Mouse (Mus musculus): ENCODE results near the gene Pde2a.

Pde2a gene

GRCm38 (mm10) chr7:101421529-101421928, at the start of gene Pde2a:
Pde2a (plus strand) TSS chr7:101421691.
- peak; percentile 26 to 37 for DNase-seq

DNA sequence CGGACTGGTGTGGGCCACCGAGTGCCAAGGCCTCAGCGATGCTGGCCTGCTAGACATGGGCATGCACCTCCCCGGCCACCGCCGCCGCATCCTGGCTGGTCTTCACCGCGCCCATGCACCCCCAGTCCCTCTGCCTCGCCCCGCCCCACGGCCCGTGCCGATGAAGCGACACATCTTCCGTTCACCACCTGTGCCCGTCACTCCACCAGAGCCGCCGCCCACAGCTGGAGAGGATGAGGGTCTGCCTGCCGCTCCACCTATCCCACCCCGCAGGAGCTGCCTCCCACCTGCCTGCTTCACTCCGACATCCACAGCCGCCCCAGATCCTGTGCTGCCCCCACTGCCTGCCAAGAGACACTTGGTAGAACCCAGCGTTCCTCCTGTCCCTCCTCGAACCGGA, 48.4 kb upstream of the Pde2a start:
- no peak for DNase-seq

- peak; percentile 71 to 76 for DNase-seq
Measured at GRCm38 (mm10) chr7:101374155-101374554, 47.3 kb upstream of the Pde2a start.

DNA sequence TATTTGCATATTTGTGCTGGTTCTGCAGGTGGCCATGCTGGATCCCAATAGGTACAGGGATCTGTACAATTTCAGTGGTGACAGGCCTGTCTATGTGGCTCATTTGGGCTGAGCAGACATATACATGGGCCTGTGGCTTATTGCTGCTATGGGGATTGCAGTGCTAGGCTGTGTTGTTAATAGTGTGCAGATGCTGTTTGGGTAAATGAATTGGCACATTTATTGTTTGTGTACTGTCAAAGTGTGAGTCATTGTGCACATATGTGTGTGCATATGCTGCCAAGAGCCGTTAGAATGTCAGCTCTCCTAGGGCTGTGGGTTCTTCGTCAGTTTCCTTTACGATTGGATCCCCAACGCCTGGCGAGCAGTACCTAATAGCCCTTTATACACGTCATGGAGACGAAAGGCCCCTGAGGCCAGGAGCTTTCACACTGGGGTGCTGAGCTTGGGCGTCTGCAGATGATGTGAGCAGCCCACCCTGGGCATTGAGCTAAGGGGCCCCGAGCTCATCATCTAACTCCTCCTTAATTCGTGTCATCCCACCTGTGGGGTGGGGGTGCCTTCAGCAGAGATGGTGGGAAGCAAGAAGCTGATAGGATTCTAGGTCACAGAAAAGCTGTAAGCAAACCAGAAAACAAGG, 44.7 kb upstream of the Pde2a start:
- no peak for DNase-seq

DNA sequence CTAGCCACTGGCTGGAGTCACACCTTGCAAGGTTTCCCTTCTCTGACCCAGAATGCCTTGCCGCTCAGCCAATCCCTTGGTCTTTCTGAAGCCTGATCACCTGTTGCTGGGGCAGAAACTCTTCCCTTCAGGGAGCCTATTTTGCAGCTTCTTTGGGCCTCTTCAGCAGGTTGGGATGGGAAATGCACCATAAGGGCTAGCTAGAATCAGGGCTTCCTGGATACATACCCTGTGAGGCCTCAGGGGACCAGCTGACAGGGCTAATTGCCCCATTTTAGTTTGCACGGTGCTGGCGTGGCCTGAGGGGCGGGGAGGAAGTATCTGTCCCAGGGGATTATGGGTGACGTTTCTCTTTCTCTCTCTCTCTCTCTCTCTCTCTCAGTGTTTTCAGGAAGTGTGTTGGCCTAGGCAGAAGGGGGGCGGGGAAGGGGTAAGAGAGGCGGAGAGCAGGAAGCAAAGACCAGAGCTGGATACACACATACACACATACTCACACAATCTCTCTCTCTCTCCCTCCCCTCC, 43.7 kb upstream of the Pde2a start:
- DNase-seq: no peak

DNA sequence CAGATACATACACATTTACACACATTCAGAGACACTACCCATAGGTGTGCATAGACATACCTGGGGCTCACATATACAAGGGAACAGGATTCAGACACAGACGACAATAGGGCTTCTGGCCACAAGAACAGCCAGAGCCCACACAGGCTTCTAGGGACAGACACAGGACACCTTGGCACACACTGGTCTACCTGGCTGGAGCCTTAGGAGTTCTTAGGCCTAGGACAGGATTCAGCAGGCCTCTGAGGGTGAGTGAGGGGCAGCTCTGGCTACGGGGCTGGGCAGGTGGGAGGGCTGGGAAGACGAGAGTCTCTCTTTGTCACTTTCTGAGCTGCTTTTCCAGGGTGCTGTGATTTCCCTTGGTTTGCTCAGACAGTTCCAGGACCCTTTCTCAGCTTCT, 43.2 kb upstream of the Pde2a start:
- DNase-seq: no peak

GRCm38 (mm10) chr7:101378796-101379465, 42.6 kb upstream of the Pde2a start:
- DNase-seq: no peak

GRCm38 (mm10) chr7:101379732-101380131, 41.8 kb upstream of the Pde2a start:
- DNase-seq: no peak

DNA sequence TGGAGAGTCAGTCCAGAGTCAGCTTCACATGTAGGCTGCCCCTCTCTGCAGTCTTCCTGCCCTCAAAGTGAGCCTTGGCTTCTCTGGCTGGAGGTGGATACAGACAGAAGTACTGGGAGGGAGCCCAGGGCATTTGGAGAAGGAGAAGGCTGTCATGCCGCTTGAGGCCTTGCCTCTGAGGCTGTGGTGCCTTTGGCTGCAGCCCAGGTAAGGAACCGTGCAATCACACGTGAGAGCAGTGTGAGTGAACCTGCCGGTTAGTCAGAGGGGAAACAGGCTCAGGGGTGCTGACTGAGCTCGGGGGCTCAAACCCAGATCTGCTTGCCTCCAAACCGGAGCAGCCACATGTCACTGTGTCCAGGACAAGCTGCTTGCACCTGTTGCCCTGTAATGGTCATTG, 40.0 kb upstream of the Pde2a start:
- no peak for DNase-seq

GRCm38 (mm10) chr7:101382378-101382777, 39.1 kb upstream of the Pde2a start:
- DNase-seq: no peak

GRCm38 (mm10) chr7:101383756-101384155, 37.7 kb upstream of the Pde2a start:
- DNase-seq: no peak

- DNase-seq: no peak
Measured at GRCm38 (mm10) chr7:101384931-101385330, 36.6 kb upstream of the Pde2a start.

- no peak for DNase-seq
Measured at GRCm38 (mm10) chr7:101385331-101385733, 36.2 kb upstream of the Pde2a start.

DNA sequence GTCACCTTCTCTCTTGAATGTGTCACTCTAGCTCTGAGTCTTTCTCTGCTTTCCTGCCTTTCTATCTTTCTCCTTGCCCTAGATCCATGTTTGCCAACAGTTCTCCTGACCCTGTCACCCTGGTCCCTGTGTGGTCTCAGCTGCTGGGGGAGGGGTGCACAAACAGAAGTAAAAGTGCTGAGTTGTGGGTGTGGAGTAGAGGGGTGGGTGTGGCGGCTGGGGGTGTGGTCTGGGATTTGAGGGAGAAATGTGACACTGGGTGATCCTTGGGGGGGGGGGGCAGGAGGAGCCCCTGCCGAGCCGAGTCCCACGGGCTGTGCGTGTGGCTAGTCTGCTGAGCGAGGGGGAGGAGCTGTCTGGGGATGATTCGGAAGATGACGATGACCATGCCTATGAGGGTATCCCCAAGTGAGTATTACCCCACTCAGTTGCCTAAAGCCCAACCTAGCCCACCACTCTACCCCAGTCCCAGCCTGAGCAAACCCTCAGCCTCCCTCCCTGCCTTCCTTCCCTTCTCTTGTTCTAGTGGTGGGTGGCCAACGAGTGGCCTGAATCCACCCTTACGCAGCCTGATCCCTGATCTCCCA, 35.5 kb upstream of the Pde2a start:
- no peak for DNase-seq

- no peak for DNase-seq
Measured at GRCm38 (mm10) chr7:101389256-101389655, 32.2 kb upstream of the Pde2a start.

- DNase-seq: no peak
Measured at GRCm38 (mm10) chr7:101391909-101392479, 29.5 kb upstream of the Pde2a start.

DNA sequence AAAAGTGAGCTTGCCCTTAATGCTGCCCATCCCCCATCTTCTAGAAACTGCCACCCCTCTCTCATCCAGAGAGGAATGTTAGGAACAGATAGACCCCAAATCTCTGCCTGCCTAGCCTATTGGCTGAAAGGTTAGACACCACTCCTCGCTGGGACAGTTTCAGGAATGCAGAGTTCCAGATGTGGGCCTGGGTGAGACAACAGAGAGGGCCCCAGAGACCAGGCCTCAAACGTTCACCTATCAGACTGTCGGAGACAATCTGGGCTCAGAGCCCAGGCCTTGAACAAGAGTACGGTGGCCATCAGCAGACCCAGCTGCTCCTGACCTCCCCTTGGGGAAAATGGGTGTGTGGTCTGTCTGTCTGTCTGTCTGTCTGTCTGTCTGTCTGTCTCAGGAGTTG, 28.5 kb upstream of the Pde2a start:
- no peak for DNase-seq

DNA sequence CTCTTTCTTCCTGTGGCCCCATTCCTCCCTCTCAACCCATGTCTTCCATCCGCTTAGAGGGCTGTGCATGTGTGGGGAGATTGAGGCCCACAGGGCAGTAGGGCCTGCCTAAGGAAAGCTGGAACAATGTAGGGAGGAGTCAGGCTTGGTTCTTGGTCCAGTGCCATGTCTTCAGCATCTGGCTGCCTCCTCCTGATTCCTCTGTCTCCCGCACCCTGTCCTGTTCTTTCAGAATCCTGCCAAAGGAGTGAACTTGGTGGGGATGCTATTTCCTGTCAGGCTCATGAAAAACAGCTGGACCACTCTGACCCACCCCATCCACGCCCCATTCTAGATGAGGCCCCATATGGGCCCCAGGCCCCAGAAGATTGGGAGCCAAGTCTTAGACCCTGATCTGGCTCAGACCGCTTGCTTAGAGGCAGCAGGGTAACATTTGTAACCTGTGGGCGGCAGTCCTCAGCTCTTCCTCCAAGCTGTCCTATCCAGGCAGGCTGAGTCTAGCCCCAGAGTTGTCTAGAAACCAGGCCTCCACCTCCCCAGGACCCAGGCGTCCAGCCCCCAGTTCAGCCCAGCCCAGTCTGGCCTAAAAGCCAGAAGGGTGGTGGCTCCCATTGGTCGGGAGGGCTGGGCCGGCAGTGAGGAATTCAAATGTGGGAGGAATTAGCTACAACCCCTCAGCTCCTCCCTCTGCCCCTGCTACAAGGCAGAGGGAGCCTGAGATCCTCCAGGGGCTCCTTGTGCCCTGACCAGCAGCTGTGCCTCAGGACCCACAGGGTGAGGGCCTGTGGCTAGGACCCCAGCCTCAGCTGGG, 27.6 kb upstream of the Pde2a start:
- DNase-seq: no peak

DNA sequence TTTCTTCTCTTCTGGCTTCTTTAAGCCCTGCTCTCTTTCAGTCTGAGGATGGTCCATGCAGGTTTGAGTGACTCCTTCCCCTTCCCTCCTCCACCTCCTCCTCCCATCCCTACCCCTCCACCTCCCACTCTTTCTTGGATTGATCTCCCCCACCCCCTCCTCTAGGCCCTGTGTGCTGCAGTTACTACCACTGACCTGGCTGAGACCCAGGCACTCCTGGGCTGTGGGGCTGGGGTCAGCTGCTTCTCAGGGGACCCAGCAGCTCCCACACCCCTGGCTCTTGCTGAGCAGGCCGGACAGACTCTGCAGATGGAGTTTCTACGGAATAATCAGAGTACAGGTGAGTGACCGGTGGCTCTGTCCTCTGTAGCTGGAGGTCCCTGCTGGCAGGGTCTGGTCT, 26.9 kb upstream of the Pde2a start:
- no peak for DNase-seq

DNA sequence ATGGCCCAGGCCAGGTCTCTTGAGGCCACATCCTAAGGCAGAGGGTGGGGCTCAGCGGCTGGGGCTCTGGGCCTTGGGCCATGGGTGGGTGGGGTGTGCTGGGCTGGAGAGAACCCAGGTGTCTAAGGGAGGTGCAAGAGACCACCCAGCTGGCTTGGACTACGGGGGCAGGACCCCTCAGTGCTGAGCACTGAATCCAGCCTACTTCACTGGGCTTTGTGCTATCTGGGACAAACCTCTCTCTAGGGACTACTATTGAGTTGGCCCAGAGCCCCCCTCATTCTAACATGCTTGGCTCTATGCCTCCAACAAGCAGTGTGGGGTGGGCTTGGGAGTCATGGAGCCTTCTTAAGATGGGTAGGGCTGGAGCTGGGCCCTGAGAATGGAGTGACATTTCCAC, 26.0 kb upstream of the Pde2a start:
- no peak for DNase-seq

GRCm38 (mm10) chr7:101397175-101397574, 24.3 kb upstream of the Pde2a start:
- DNase-seq: no peak

- peak in 1 of 2 experiments; percentile 27 for DNase-seq
Measured at GRCm38 (mm10) chr7:101401510-101401909, 20.0 kb upstream of the Pde2a start.

- DNase-seq: no peak
Measured at GRCm38 (mm10) chr7:101403831-101404230, 17.7 kb upstream of the Pde2a start.

Data from cerebellum, postnatal 14 days (tissue).